Mouse (Mus musculus): ENCODE data around the gene Ush1g. TPM values are rescaled to one million over a fixed set of nuclear protein-coding genes. Genes with fewer than 3 reads are reported as not detected.
A peak's percentile ranks its signal among the peaks of the same experiment; 100 is the strongest.

Ush1g gene
- polyA plus RNA-seq, 1 experiment from 2014 or later = 0.52 TPM

DNA sequence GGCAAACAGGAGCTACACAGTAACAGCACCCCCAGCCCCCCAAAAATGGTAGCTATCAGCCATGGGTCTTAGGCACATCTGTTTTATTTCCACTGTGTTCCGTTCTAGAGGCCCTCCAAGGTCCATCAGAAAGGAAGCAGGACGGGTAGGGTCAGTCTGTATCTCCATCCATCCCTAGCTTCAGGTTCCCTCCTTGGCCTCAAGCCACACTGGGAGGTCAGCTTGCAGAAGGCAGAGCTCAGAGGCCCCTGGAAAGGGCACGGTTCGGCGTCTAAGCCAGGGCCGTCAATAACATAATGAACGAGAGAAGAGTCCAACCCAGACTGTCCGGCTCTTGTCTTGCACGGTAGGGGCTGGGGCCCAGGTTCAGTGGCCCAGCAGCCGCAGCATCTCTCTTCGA is 53.9 kb downstream of the Ush1g start:
- peaks cover 53% of the 10 kb centered on the region for H3K27me3 ChIP-seq (replicated peaks; ENCODE audit: control insufficient read depth, insufficient read depth, low read length)
- no peak overlapping the region for H3K27ac ChIP-seq (ENCODE audit: low read depth, low read length)
- peaks cover 7% of the 10 kb centered on the region; the same call in 1 of the 2 replicates for H3K4me1 ChIP-seq (replicated peaks; ENCODE audit: control insufficient read depth, insufficient read depth, low read length)
- H3K9ac ChIP-seq (ENCODE audit: low read depth, low read length) = no peak overlapping the region
- DNase-seq (ENCODE audit: low spot score) (no peak), ATAC-seq (replicated peaks; ENCODE audit: low FRiP score) (no peak)
- H3K4me3 ChIP-seq (ENCODE audit: low read depth, low read length) = no peak overlapping the region
- H3K4me2 ChIP-seq = no peak overlapping the region
- H3K36me3 ChIP-seq (ENCODE audit: control insufficient read depth, insufficient read depth, low read length) = no peaks in the 10 kb centered on the region; the same call in 1 of the 2 replicates
- no peaks in the 10 kb centered on the region for H3K9me3 ChIP-seq (ENCODE audit: control insufficient read depth, low read length)
- WGBS = 73% methylated on average over 11 of the region's 11 CpGs

DNA sequence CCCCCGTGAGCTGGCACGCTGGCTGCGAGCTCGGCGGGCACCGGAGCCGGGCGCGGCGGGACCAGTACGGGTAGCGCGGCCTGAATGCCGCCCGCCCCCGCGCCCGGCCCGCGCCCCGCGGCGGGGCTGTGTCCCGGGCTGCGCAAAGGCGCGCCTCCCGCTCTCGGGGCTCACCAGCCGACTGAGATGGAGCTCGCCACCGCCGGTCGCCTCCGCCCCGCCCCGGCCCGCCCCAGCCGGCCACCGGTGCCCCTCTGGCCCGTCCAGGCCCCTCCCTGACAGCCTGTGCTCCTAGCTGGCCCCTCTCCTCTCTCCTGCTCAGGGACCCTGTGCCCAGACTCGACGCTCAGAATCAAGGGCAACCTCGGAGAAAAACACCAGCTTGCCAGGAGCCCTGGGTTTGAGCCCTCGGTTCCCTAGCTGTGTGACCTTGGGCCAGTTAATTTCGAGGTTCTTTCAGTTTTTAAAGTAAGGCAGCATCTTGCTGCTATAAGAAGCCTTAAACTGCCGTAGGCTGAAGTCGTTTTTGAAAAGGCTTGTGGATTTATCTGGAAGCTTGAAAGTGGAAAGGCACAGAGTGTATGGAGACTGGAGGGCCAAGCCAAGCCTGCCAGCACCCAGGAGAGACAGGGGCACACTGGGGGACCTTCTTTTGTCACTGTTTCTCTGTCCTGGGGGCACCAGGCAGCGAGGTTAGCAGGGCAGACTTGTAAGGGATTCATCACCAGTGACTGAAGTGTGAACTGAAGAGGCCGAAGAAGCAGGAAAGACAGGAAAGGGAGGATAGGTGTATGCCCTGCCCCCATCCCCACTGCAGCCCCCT is 54.6 kb downstream of the Ush1g start, which contains the start of gene Grin2c:
Gene Grin2c, minus strand, starts transcription at position 183 of the 823 bp plus-strand sequence.
- H3K4me2 ChIP-seq = peak within 1 kb of the TSS; percentile 63
- H3K36me3 ChIP-seq (ENCODE audit: control insufficient read depth, insufficient read depth, low read length) = no peaks in the 10 kb centered on the region; the same call in 1 of the 2 replicates
- DNase-seq (ENCODE audit: low spot score) (no peak), ATAC-seq (replicated peaks; ENCODE audit: low FRiP score) (no peak)
- WGBS = 7% methylated on average over 46 of the region's 50 CpGs
- peaks cover 7% of the 10 kb centered on the region; the same call in 1 of the 2 replicates for H3K4me1 ChIP-seq (replicated peaks; ENCODE audit: control insufficient read depth, insufficient read depth, low read length)
- H3K9ac ChIP-seq (ENCODE audit: low read depth, low read length) = 0 out of 2 replicates have a peak within 1 kb of the TSS, but pooled peaks have one; percentile 26
- no peaks in the 10 kb centered on the region for H3K9me3 ChIP-seq (ENCODE audit: control insufficient read depth, low read length)
- no peak within 1 kb of the TSS for H3K27ac ChIP-seq (ENCODE audit: low read depth, low read length)
- H3K27me3 ChIP-seq (replicated peaks; ENCODE audit: control insufficient read depth, insufficient read depth, low read length) = peaks cover 60% of the 10 kb centered on the region
- peak within 1 kb of the TSS; percentile 43 for H3K4me3 ChIP-seq (ENCODE audit: low read depth, low read length)

DNA sequence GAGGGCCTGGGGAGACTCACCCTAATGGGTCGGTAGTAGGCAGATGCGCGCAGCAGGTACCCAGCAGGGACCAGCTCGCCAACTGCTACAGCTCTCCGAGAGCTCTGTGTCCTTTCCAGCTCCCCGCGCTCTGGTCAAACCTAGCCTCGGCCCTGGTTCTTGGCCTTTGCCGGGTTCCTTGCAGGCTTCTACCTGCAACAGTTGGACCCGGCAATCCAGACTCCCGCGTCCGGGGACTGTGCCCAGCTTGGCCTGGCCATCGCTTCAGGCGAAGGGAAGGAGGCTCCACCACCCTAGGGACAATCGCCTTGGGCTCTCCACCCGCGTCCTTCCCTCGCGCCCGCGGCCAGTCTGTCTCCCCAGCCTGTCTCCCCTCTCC is 55.5 kb downstream of the Ush1g start:
- no peaks in the 10 kb centered on the region; the same call in 1 of the 2 replicates for H3K36me3 ChIP-seq (ENCODE audit: control insufficient read depth, insufficient read depth, low read length)
- no peak for ATAC-seq (replicated peaks; ENCODE audit: low FRiP score)
- WGBS = 2% methylated on average over 21 of the region's 22 CpGs
- H3K4me3 ChIP-seq (ENCODE audit: low read depth, low read length) = peak overlapping the region; percentile 43
- peaks cover 69% of the 10 kb centered on the region for H3K27me3 ChIP-seq (replicated peaks; ENCODE audit: control insufficient read depth, insufficient read depth, low read length)
- H3K4me2 ChIP-seq = peak overlapping the region; percentile 63
- peaks cover 7% of the 10 kb centered on the region; the same call in 1 of the 2 replicates for H3K4me1 ChIP-seq (replicated peaks; ENCODE audit: control insufficient read depth, insufficient read depth, low read length)
- no peaks in the 10 kb centered on the region for H3K9me3 ChIP-seq (ENCODE audit: control insufficient read depth, low read length)
- no peak overlapping the region for H3K9ac ChIP-seq (ENCODE audit: low read depth, low read length)
- no peak overlapping the region for H3K27ac ChIP-seq (ENCODE audit: low read depth, low read length)
- no peak for DNase-seq (ENCODE audit: low spot score)

DNA sequence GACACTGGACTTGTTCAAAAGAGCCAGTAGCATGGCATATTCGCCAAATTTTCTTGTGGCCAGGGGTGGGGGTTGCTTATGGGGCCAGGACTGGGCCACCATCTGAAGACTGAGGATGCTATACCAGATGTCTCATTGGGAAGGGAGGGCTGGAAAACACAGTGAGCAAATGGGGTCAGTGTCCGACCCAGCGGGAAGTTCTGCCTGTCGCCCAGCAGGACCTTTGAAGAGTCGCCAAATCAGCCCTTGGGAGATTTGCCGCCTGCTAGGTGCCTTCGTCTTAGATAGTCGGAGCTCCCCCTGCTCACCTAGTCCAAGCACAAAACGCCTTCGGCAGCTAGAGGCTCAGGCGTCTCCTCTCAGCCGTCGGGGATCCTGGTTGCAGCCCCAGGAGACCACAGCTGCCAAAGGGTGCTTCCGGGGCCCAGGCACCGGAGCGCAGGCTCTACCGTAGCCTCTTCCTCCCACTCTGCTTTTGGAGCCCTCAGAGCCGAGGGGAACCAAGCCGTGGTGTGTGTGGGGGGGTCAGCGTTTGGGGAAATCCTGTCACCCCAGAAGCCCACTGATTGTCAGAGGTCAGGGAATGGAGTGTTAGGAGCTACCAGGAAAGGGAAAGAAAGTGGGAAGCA is 56.0 kb downstream of the Ush1g start:
- 7% methylated on average over 20 of the region's 20 CpGs for WGBS
- DNase-seq (ENCODE audit: low spot score) (no peak), ATAC-seq (replicated peaks; ENCODE audit: low FRiP score) (no peak)
- Histone ChIP-seq H3K4me3 (ENCODE audit: low read depth, low read length) (peak overlapping the region; percentile 43), H3K27me3 (replicated peaks; ENCODE audit: control insufficient read depth, insufficient read depth, low read length) (peaks cover 73% of the 10 kb centered on the region), H3K27ac (ENCODE audit: low read depth, low read length) (no peak overlapping the region), H3K9ac (ENCODE audit: low read depth, low read length) (no peak overlapping the region), H3K36me3 (ENCODE audit: control insufficient read depth, insufficient read depth, low read length) (no peaks in the 10 kb centered on the region; the same call in 1 of the 2 replicates), H3K4me1 (replicated peaks; ENCODE audit: control insufficient read depth, insufficient read depth, low read length) (peaks cover 7% of the 10 kb centered on the region; the same call in 1 of the 2 replicates), H3K4me2 (peak overlapping the region; percentile 63), H3K9me3 (ENCODE audit: control insufficient read depth, low read length) (no peaks in the 10 kb centered on the region)

Other genes with a start within 250 kb of the Ush1g start
- 6.3 and 7.9 TPM in 2 replicates for gene Rab37, start 230.6 kb downstream of the Ush1g start, polyA plus RNA-seq (2014; fragmentation: Nextera tagmentation; extraction: Ambion mirVana)
- gene Cd300lf, start 188.0 kb downstream of the Ush1g start, polyA plus RNA-seq (2014; fragmentation: Nextera tagmentation; extraction: Ambion mirVana) = 0.63 and 0.86 TPM in 2 replicates
- gene Slc9a3r1, start 158.7 kb downstream of the Ush1g start, polyA plus RNA-seq (2014; fragmentation: Nextera tagmentation; extraction: Ambion mirVana) = 117 and 121 TPM in 2 replicates
- 10.8 and 13.1 TPM in 2 replicates for gene Tmem104, start 134.6 kb downstream of the Ush1g start, polyA plus RNA-seq (2014; fragmentation: Nextera tagmentation; extraction: Ambion mirVana)
- gene Nat9, start 134.2 kb downstream of the Ush1g start, polyA plus RNA-seq (2014; fragmentation: Nextera tagmentation; extraction: Ambion mirVana) = 17.0 and 20.1 TPM in 2 replicates
- gene Grin2c, start 54.8 kb downstream of the Ush1g start, polyA plus RNA-seq (2014; fragmentation: Nextera tagmentation; extraction: Ambion mirVana) = 0.75 and 0.89 TPM in 2 replicates
- gene Fdxr, start 45.0 kb downstream of the Ush1g start, polyA plus RNA-seq (2014; fragmentation: Nextera tagmentation; extraction: Ambion mirVana) = 25.0 and 25.7 TPM in 2 replicates
- gene Fads6, start 24.4 kb downstream of the Ush1g start, polyA plus RNA-seq (2014; fragmentation: Nextera tagmentation; extraction: Ambion mirVana) = 3.2 and 3.4 TPM in 2 replicates
- gene Otop2, start 14.9 kb downstream of the Ush1g start, polyA plus RNA-seq (2014; fragmentation: Nextera tagmentation; extraction: Ambion mirVana) = not detected in 2 replicates
- not detected in 2 replicates for gene Otop3, start 12.7 kb upstream of the Ush1g start, polyA plus RNA-seq (2014; fragmentation: Nextera tagmentation; extraction: Ambion mirVana)
- gene Hid1, start 45.7 kb upstream of the Ush1g start, polyA plus RNA-seq (2014; fragmentation: Nextera tagmentation; extraction: Ambion mirVana) = 2.2 and 3.4 TPM in 2 replicates
- 6.2 and 6.9 TPM in 2 replicates for gene Cdr2l, start 59.9 kb upstream of the Ush1g start, polyA plus RNA-seq (2014; fragmentation: Nextera tagmentation; extraction: Ambion mirVana)
- 165 TPM in 2 replicates for gene Mrpl58, start 81.7 kb upstream of the Ush1g start, polyA plus RNA-seq (2014; fragmentation: Nextera tagmentation; extraction: Ambion mirVana)
- gene Atp5h, start 97.9 kb upstream of the Ush1g start, polyA plus RNA-seq (2014; fragmentation: Nextera tagmentation; extraction: Ambion mirVana) = 835 and 884 TPM in 2 replicates
- gene Kctd2, start 98.1 kb upstream of the Ush1g start, polyA plus RNA-seq (2014; fragmentation: Nextera tagmentation; extraction: Ambion mirVana) = 8.4 and 8.9 TPM in 2 replicates
- gene Trim80, start 118.5 kb upstream of the Ush1g start, polyA plus RNA-seq (2014; fragmentation: Nextera tagmentation; extraction: Ambion mirVana) = 0.18 and 0.27 TPM in 2 replicates
- gene Slc16a5, start 140.4 kb upstream of the Ush1g start, polyA plus RNA-seq (2014; fragmentation: Nextera tagmentation; extraction: Ambion mirVana) = not detected in 2 replicates
- 5.7 and 6.0 TPM in 2 replicates for gene Armc7, start 153.6 kb upstream of the Ush1g start, polyA plus RNA-seq (2014; fragmentation: Nextera tagmentation; extraction: Ambion mirVana)
- gene Nt5c, start 169.8 kb upstream of the Ush1g start, polyA plus RNA-seq (2014; fragmentation: Nextera tagmentation; extraction: Ambion mirVana) = 96.8 and 105 TPM in 2 replicates
- 435 and 437 TPM in 2 replicates for gene Jpt1, start 192.3 kb upstream of the Ush1g start, polyA plus RNA-seq (2014; fragmentation: Nextera tagmentation; extraction: Ambion mirVana)
- gene Sumo2, start 214.2 kb upstream of the Ush1g start, polyA plus RNA-seq (2014; fragmentation: Nextera tagmentation; extraction: Ambion mirVana) = 874 and 889 TPM in 2 replicates
- 277 and 296 TPM in 2 replicates for gene Nup85, start 242.4 kb upstream of the Ush1g start, polyA plus RNA-seq (2014; fragmentation: Nextera tagmentation; extraction: Ambion mirVana)

All from liver, embryonic 11.5 days (tissue).